Mouse (Mus musculus) midbrain, postnatal 0 days (tissue): ENCODE results near the gene Rapgef5. TPM values are rescaled to one million over a fixed set of nuclear protein-coding genes. Genes with fewer than 3 reads are reported as not detected.

Source experiments
- ATAC-seq: fragments of 200-750 bp; cut with Nextera tagmentation; 2 replicates; pipeline ENCODE4 v1.8.0; 2017; ENCODE audit warnings: moderate number of reproducible peaks, mild to moderate bottlenecking, moderate TSS enrichment, moderate library complexity; ENCODE audit not compliant: low FRiP score
- DNase-seq: peaks from one replicate; pipeline ENCODE4 v3.0.0-alpha.2; 2015; ENCODE audit warnings: low spot score
- H3K27ac ChIP-seq: fragments of 300-500 bp; sonication (generic); 2 replicates; pipeline ENCODE4 v1.5.1; 2014; ENCODE audit warnings: low read depth, mild to moderate bottlenecking, low read length, mixed read lengths
- H3K27me3 ChIP-seq: fragments of 300-500 bp; sonication (generic); 2 replicates; pipeline ENCODE4 v1.6.1; 2014; ENCODE audit warnings: low read length, control low read depth, mixed read lengths; ENCODE audit not compliant: insufficient read depth
- H3K36me3 ChIP-seq: fragments of 300-500 bp; sonication (generic); 2 replicates; pipeline ENCODE4 v1.6.1; 2014; ENCODE audit warnings: low read length, control low read depth, mixed read lengths; ENCODE audit not compliant: insufficient read depth
- H3K4me1 ChIP-seq: fragments of 300-500 bp; sonication (generic); 2 replicates; pipeline ENCODE4 v1.6.1; 2014; ENCODE audit warnings: mild to moderate bottlenecking, control low read depth, antibody characterized with exemption, low read length, mixed read lengths; ENCODE audit not compliant: insufficient read depth
- H3K4me2 ChIP-seq: fragments of 300-500 bp; sonication (generic); 2 replicates; pipeline ENCODE4 v1.6.1; 2014; ENCODE audit warnings: low read depth, mild to moderate bottlenecking, low read length, mixed read lengths; ENCODE audit not compliant: poor library complexity, severe bottlenecking
- H3K4me3 ChIP-seq: fragments of 300-500 bp; sonication (generic); 2 replicates; pipeline ENCODE4 v1.5.1; 2014; ENCODE audit warnings: low read depth, mild to moderate bottlenecking, low read length, moderate library complexity
- H3K9ac ChIP-seq: fragments of 300-500 bp; sonication (generic); replicated peaks from 2 replicates; pipeline ENCODE4 v1.6.1; 2014; ENCODE audit warnings: mild to moderate bottlenecking, low read length, moderate library complexity, mixed read lengths; ENCODE audit not compliant: poor library complexity, severe bottlenecking
- H3K9me3 ChIP-seq: fragments of 300-500 bp; sonication (generic); 2 replicates; pipeline ENCODE4 v1.6.1; 2016; ENCODE audit warnings: low read length, control low read depth
- CTCF ChIP-seq: IDR thresholded peaks from 2 replicates; pipeline ENCODE4 v1.5.1; 2016; ENCODE audit warnings: antibody characterized with exemption, mild to moderate bottlenecking
- WGBS: fragments of 180-500 bp; shearing (Covaris S2); extraction: QIAGEN DNeasy Blood & Tissue Kit; methylation state at CpG from one replicate; pipeline ENCODE4 v1.1.7; 2014; 5-methylcytosine and 5-hydroxymethylcytosine counted together
- polyA plus RNA-seq: library from polyadenylated mRNA; unstranded; fragments of >200 nt; fragmentation: Nextera tagmentation; extraction: Ambion mirVana; gene quantifications from 2 replicates; pipeline ENCODE4 v1.2.1, GENCODE M21; 2015
- total RNA-seq: library from RNA; depleted of rRNA; stranded (reverse); fragments of >200 nt; gene quantifications from 2 replicates; pipeline ENCODE4 v1.2.3, GENCODE M21; 2014

Rapgef5 gene
- total and polyA plus RNA-seq, 2 experiments from 2014 or later, result 25.9 to 54.3 TPM

DNA sequence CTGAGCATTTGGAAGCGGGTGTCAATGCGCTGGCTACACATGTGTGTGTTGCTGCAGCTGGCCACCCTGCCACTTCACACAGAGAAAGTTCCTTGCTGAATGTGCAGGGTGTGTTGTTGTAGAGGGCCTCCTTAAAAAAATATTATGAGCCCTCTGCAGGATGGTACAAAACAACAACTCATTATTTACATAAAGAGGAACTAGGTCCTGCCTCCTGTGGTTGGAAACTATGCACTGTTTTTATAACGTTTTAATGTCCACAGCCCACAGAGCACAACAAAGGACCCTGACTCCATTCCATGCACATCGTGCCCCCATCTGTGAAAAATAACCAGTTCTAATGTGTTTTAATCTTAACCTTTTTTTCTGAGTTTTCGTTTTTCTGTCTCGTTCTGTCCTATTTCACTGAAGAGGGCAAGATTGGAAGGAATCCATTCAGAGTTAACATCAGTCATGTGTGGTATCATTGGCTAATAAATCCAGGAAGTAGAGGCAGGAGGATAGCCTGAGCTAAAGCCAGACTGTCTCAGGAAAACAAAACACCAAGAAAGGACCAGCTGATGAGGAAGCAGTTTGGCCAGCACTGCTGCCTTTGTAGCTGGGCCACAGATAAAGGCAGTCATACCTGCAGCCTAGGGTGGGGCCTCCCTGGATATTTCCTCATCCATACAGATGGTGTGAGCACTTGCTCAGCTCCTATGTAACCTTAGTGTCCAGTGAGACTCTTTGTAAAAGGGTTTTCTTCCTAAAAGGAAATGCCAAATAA, 123.3 kb downstream of the Rapgef5 start:
- 73% methylated on average over 6 of the region's 6 CpGs for WGBS
- no peaks in the 10 kb centered on the region for H3K9me3 ChIP-seq
- H3K27me3 ChIP-seq, result no peaks in the 10 kb centered on the region
- no peak overlapping the region for H3K9ac ChIP-seq
- no peak overlapping the region for H3K4me3 ChIP-seq
- no peaks in the 10 kb centered on the region for H3K4me1 ChIP-seq
- no peak overlapping the region for H3K4me2 ChIP-seq
- no peaks in the 10 kb centered on the region for H3K36me3 ChIP-seq
- no peak for ATAC-seq
- TF ChIP-seq CTCF, result no peak
- no peak for DNase-seq
- no peak overlapping the region for H3K27ac ChIP-seq

DNA sequence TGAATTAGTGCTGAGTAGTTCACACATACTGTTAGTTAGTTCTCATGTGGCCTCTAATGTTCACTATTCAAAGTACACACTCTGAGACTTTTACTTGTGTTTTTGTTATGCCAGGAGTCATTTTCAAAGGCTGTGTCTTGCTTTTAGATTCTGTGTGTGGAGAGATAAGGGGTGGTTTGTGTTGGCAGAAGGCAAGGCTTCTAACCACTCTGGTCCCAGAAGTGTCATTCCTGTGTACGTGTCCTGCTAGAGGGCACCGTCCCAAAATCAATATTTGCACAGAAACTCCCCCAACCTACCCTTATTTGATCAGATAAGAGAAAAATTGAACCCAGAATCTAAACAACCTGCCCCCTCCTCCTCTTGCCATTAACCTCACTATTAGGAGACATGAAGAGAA, 126.2 kb downstream of the Rapgef5 start:
- 85% methylated on average over 2 of the region's 2 CpGs for WGBS
- Histone ChIP-seq H3K9me3 (no peaks in the 10 kb centered on the region), H3K36me3 (no peaks in the 10 kb centered on the region), H3K4me3 (no peak overlapping the region), H3K4me2 (no peak overlapping the region), H3K4me1 (no peaks in the 10 kb centered on the region), H3K27me3 (no peaks in the 10 kb centered on the region), H3K27ac (no peak overlapping the region), H3K9ac (no peak overlapping the region)
- no peak for TF ChIP-seq CTCF
- ATAC-seq (no peak), DNase-seq (no peak)

DNA sequence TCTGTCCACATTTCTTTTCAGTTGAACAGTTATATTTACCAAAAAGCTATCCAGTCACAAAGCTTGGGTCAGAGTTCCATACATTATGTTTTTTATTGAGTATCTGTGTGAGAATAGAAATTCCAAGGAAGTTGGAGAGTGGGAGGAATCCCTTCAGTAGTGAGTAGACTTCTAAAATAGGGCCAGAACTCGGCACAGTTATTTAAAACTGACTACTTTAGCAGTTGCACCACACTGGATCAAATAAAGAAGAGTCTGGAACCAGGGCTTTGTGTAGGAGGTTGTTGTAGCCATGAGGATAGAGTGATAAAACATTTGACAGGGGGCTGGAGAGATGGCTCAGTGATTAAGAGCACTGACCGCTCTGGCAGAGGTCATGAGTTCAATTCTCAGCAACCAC, 129.5 kb downstream of the Rapgef5 start:
- Histone ChIP-seq H3K27ac (no peak overlapping the region), H3K9me3 (no peaks in the 10 kb centered on the region), H3K4me1 (no peaks in the 10 kb centered on the region), H3K36me3 (no peaks in the 10 kb centered on the region), H3K9ac (no peak overlapping the region), H3K27me3 (no peaks in the 10 kb centered on the region), H3K4me3 (no peak overlapping the region), H3K4me2 (no peak overlapping the region)
- TF ChIP-seq CTCF, result no peak
- DNase-seq, result no peak
- WGBS, result 83% methylated on average over 2 of the region's 2 CpGs
- ATAC-seq, result no peak

DNA sequence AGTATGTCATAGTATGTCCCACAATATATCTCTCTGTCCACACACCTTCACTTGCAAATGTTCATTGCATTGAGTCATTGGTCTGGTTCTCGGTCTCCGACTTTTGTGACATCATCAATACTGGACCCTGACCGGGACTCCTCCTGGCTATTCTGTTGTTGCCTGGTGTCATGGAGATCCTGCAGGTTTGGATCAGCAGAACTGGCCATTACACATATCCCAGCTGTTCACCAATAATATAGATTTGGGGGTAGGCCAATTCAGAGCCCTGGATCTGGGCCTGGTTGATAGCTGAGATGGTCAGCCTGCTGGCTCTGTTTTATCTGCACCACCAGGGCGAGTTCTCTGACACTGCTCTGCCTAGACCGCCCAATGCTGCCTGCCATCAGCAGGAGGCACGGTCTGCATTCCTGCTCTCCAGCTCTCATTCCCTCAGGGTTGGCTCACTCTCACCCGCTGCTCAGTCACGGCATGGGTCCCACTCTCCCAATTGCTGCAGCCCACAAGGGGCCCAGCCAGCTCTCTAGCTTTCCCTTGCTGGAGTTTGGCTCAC, 137.7 kb downstream of the Rapgef5 start:
- no peak for DNase-seq
- H3K27ac ChIP-seq, result no peak overlapping the region
- H3K27me3 ChIP-seq, result no peaks in the 10 kb centered on the region
- no peak for ATAC-seq
- no peaks in the 10 kb centered on the region for H3K9me3 ChIP-seq
- no peak overlapping the region for H3K4me3 ChIP-seq
- no peaks in the 10 kb centered on the region for H3K4me1 ChIP-seq
- 82% methylated on average over 8 of the region's 8 CpGs for WGBS
- TF ChIP-seq CTCF, result no peak
- no peaks in the 10 kb centered on the region for H3K36me3 ChIP-seq
- no peak overlapping the region for H3K9ac ChIP-seq
- H3K4me2 ChIP-seq, result no peak overlapping the region

DNA sequence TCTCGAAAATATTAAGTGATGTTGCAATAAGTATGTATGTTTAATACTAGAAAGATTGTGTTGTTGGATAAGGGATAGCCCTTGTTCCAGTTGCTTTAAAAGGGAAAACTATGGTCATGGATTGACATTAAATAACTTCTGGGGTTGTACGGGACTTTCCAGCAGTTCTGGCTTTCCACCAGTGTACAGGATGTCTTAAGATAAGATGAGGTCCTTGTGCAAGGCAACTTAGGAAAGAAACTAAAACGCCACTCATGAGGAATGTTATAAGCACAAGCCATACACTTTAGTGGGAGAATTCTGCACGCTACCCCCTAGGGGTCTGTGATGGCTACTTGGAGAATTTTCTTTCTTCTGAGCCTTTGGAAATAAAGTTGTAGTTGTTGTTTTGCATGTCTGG, 140.7 kb downstream of the Rapgef5 start:
- no peaks in the 10 kb centered on the region for H3K36me3 ChIP-seq
- H3K4me2 ChIP-seq, result no peak overlapping the region
- no peak overlapping the region for H3K27ac ChIP-seq
- H3K4me3 ChIP-seq, result no peak overlapping the region
- H3K4me1 ChIP-seq, result no peaks in the 10 kb centered on the region
- H3K9ac ChIP-seq, result no peak overlapping the region
- no peaks in the 10 kb centered on the region for H3K9me3 ChIP-seq
- WGBS, result 80% methylated on average over 4 of the region's 4 CpGs
- no peak for TF ChIP-seq CTCF
- DNase-seq (no peak), ATAC-seq (no peak)
- H3K27me3 ChIP-seq, result no peaks in the 10 kb centered on the region

DNA sequence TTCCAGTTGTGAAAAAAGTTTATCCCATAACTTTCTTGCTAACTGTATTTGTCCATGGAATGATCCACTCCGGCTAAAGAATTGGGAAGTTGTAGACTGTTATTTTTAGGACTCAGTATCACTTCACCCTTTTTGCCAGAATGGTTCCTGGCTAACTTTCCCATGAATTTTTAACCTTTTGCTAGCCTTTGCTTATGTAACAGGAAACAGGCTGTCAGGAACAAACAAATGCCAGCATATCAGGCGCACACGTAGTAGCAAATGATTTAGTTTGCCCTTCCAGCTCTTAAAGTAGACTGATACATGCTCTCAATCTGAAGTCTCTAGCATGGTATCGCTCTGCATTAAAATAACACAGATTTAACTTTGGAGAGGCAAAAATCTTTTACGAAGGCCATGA, 141.5 kb downstream of the Rapgef5 start:
- Histone ChIP-seq H3K4me1 (no peaks in the 10 kb centered on the region), H3K9ac (no peak overlapping the region)
- 86% methylated on average over 5 of the region's 5 CpGs for WGBS

More for the DNA sequence above, 141.5 kb downstream of the Rapgef5 start:
- Histone ChIP-seq H3K4me2 (no peak overlapping the region), H3K4me3 (no peak overlapping the region), H3K27me3 (no peaks in the 10 kb centered on the region), H3K9me3 (no peaks in the 10 kb centered on the region), H3K36me3 (no peaks in the 10 kb centered on the region), H3K27ac (no peak overlapping the region)
- TF ChIP-seq CTCF, result no peak
- ATAC-seq, result no peak
- DNase-seq, result no peak
